Mouse (Mus musculus) liver, embryonic 14.5 days (tissue): ENCODE measurements around the gene Inpp5k.

Experiments used
- CTCF ChIP-seq: IDR thresholded peaks from 2 replicates; pipeline ENCODE4 v1.5.1; 2016; ENCODE audit warnings: antibody characterized with exemption, low read depth, control low read depth
- EP300 ChIP-seq: IDR thresholded peaks from 2 replicates; pipeline ENCODE4 v1.6.1; 2016; ENCODE audit warnings: antibody characterized with exemption, low read depth

- TF ChIP-seq CTCF, result peak; percentile 40; the same call in 1 of the 2 replicates
- no peak for TF ChIP-seq EP300
These were observed 53.7 kb downstream of the Inpp5k start for GRCm38 (mm10) chr11:75684462-75684861.
